Mouse (Mus musculus) forebrain, embryonic 10.5 days (tissue): ENCODE results near the gene Eif4g3. TPM values are rescaled to one million over a fixed set of nuclear protein-coding genes. Genes with fewer than 3 reads are reported as not detected.
A peak's percentile ranks its signal among the peaks of the same experiment; 100 is the strongest.

ENCODE experiments used
- DNase-seq: peaks from one replicate; pipeline ENCODE4 v3.0.0-alpha.2; 2017; ENCODE audit warnings: low spot score; ENCODE audit errors: extremely low spot score
- H3K27ac ChIP-seq: fragments of 300-500 bp; sonication (generic); 2 replicates; pipeline ENCODE4 v1.5.1; 2016; ENCODE audit warnings: mild to moderate bottlenecking
- H3K27me3 ChIP-seq: fragments of 300-500 bp; sonication (generic); 2 replicates; pipeline ENCODE4 v1.6.1; 2016; ENCODE audit warnings: mild to moderate bottlenecking; ENCODE audit not compliant: poor library complexity, severe bottlenecking
- H3K36me3 ChIP-seq: fragments of 300-500 bp; sonication (generic); replicated peaks from 2 replicates; pipeline ENCODE4 v1.6.1; 2016; ENCODE audit warnings: mild to moderate bottlenecking, moderate library complexity
- H3K4me1 ChIP-seq: fragments of 300-500 bp; sonication (generic); 2 replicates; pipeline ENCODE4 v1.6.1; 2016
- H3K4me3 ChIP-seq: fragments of 300-500 bp; sonication (generic); 2 replicates; pipeline ENCODE4 v1.5.1; 2016; ENCODE audit warnings: mild to moderate bottlenecking, moderate library complexity
- H3K9me3 ChIP-seq: fragments of 300-500 bp; sonication (generic); 2 replicates; pipeline ENCODE4 v1.6.1; 2016; ENCODE audit warnings: mild to moderate bottlenecking, moderate library complexity
- WGBS: fragments of 180-500 bp; shearing (Covaris S2); methylation state at CpG from one replicate; pipeline ENCODE4 v1.1.7; 2016; 5-methylcytosine and 5-hydroxymethylcytosine counted together
- polyA plus RNA-seq: library from polyadenylated mRNA; unstranded; fragments of >200 nt; fragmentation: Nextera tagmentation; extraction: Ambion mirVana; gene quantifications from 2 replicates; pipeline ENCODE4 v1.2.1, GENCODE M21; 2016

Gene Eif4g3
- polyA plus RNA-seq, 1 experiment from 2014 or later, result 37.2 TPM

GRCm38 (mm10) chr4:137993821-137994561, 1.2 kb downstream of the Eif4g3 start:
- peaks cover 58% of the 10 kb centered on the region for H3K4me1 ChIP-seq
- peaks cover 27% of the 10 kb centered on the region for H3K27me3 ChIP-seq
- H3K27ac ChIP-seq, result peak overlapping the region; percentile 99
- DNase-seq, result peak; percentile 54
- H3K4me3 ChIP-seq, result peak overlapping the region; percentile 97
- WGBS, result under 1% methylated on average over 51 of the region's 60 CpGs
- H3K9me3 ChIP-seq, result no peaks in the 10 kb centered on the region
- H3K36me3 ChIP-seq, result peaks cover 40% of the 10 kb centered on the region

- DNase-seq, result no peak
- WGBS, result 57% methylated on average over 12 of the region's 12 CpGs
- peaks cover 22% of the 10 kb centered on the region for H3K27me3 ChIP-seq
- peak overlapping the region; percentile 97 for H3K4me3 ChIP-seq
- H3K9me3 ChIP-seq, result no peaks in the 10 kb centered on the region
- H3K36me3 ChIP-seq, result peaks cover 47% of the 10 kb centered on the region
- H3K27ac ChIP-seq, result peak overlapping the region; percentile 99
- peaks cover 58% of the 10 kb centered on the region for H3K4me1 ChIP-seq
These were observed 1.9 kb downstream of the Eif4g3 start for GRCm38 (mm10) chr4:137994562-137995336.

- Histone ChIP-seq H3K36me3 (peaks cover 54% of the 10 kb centered on the region), H3K9me3 (no peaks in the 10 kb centered on the region), H3K4me3 (peak overlapping the region; percentile 97), H3K27me3 (peaks cover 19% of the 10 kb centered on the region), H3K4me1 (peaks cover 57% of the 10 kb centered on the region), H3K27ac (no peak overlapping the region)
- 92% methylated on average over 12 of the region's 12 CpGs for WGBS
- DNase-seq, result no peak
These were observed 2.6 kb downstream of the Eif4g3 start for GRCm38 (mm10) chr4:137995399-137995798.

GRCm38 (mm10) chr4:137998232-137998631, 5.4 kb downstream of the Eif4g3 start:
- Histone ChIP-seq H3K4me1 (peaks cover 36% of the 10 kb centered on the region), H3K27me3 (no peaks in the 10 kb centered on the region), H3K9me3 (no peaks in the 10 kb centered on the region), H3K27ac (no peak overlapping the region), H3K36me3 (peaks cover 81% of the 10 kb centered on the region), H3K4me3 (no peak overlapping the region)
- no peak for DNase-seq
- 83% methylated on average over 4 of the region's 4 CpGs for WGBS

DNA sequence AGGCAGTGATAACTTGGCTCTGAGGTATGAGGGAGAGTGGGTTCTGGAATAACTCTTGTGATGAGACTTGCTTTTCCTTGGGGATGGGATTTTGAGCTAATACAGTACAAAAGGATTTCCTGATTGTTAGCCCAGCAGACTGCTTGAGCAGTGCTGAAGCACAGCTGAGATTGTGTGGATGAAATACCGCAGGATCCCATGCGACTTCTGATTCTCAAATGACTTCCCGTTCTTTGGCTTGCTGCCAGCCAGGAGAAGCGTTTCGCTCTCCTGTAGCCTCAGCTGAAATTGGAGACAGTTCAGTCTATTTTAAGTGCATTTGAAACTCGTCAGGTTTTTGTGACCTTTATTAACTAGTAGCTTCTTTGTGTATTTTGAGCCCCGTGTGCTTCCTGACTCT, 7.9 kb downstream of the Eif4g3 start:
- no peaks in the 10 kb centered on the region for H3K9me3 ChIP-seq
- peaks cover 97% of the 10 kb centered on the region for H3K36me3 ChIP-seq
- WGBS, result 90% methylated on average over 7 of the region's 7 CpGs

DNA sequence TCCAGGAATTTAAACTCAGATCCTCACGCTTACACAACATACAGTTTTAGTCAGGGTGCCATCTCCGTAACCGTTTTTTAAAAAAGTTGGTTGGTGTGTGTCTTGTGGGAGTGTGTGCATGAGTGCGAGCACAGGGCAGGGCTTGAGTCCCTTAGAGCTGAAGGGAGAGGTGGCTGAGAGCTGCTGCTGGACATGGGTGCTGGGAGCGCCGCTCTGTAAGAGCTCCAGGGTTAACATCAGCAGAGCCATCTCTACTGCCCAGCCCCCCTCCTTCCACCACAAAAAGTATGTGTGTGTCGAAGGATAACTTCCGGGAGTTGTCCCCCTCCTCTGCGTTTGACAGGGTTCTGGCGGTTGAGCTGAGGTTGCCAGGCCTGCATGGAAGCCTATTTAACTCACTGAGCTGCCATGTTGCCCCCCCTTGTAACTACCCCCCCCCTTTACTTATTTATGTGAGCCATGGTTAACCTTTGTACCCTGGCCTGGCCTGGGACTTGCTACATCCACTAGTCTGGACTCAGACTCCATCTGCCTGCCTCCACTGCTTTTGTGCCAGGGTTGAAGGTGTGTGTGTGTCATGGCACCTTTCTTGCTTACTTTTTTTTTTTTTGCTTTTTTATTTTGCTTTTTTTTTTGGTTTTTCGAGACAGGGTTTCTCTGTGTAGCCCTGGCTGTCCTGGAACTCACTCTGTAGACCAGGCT, 11.2 kb downstream of the Eif4g3 start:
- no peaks in the 10 kb centered on the region for H3K9me3 ChIP-seq
- H3K27me3 ChIP-seq, result no peaks in the 10 kb centered on the region
- DNase-seq, result no peak
- H3K4me1 ChIP-seq, result no peaks in the 10 kb centered on the region
- no peak overlapping the region for H3K4me3 ChIP-seq
- H3K36me3 ChIP-seq, result peaks cover 96% of the 10 kb centered on the region
- WGBS, result 96% methylated on average over 11 of the region's 11 CpGs
- H3K27ac ChIP-seq, result no peak overlapping the region

More for the DNA sequence above, 7.9 kb downstream of the Eif4g3 start:
- Histone ChIP-seq H3K27me3 (no peaks in the 10 kb centered on the region), H3K27ac (no peak overlapping the region), H3K4me3 (no peak overlapping the region), H3K4me1 (peaks cover 20% of the 10 kb centered on the region)
- no peak for DNase-seq

DNA sequence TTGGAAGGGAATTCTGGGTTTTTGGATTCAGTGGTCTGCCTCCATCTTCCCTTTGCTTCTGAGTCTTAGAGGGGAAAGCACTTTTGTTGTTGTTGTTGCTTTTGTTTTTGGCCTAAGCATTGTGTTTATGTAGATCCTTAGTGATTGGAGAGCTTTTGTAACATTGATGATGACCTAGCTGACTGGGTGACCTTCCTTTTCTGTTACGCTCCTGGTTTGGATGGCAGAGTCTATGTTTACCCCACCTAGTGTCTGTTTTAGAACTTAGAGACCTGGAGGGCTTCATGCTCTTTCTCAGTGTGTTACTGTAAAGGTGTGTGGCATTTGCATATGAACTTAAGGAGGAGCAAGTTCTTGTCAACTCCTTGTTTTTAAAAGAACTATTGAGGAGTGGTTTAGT, 13.0 kb downstream of the Eif4g3 start:
- 97% methylated on average over 1 of the region's 1 CpGs for WGBS
- DNase-seq, result no peak
- Histone ChIP-seq H3K4me1 (no peaks in the 10 kb centered on the region), H3K27ac (no peak overlapping the region), H3K4me3 (no peak overlapping the region), H3K36me3 (peaks cover 94% of the 10 kb centered on the region), H3K27me3 (no peaks in the 10 kb centered on the region), H3K9me3 (no peaks in the 10 kb centered on the region)

DNA sequence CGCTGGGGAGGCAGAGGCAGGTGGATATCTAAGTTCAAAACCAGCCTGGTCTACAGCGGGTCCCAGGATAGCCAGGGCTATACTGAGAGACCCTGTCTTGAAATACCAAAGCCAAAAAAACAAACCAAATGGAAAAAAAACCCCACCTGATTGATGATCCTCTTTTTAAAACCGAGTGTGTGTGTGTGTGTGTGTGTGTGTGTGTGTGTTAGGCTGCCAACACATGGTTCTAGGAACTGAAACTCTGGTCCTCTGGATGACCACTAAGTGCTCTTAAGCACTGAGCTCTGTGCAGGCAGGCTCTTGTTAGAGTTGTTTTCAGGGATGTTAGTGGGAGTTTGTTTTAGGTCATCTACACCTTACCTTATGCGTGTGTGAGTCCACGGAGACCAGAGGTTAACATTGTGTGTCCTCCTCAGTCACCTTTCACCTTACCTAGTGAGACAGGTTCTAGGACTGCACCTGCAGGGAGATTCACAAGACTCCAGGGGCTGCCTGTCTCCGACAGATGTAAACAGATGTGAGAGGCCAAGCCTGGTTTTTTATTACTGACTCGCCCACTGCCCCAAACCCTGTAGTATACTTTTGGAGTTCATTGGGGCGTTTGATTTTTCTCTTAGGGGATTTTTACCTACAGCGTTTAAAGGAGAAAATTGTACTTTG, 14.3 kb downstream of the Eif4g3 start:
- Histone ChIP-seq H3K4me3 (no peak overlapping the region), H3K9me3 (no peaks in the 10 kb centered on the region), H3K27ac (no peak overlapping the region), H3K27me3 (no peaks in the 10 kb centered on the region), H3K36me3 (peaks cover 95% of the 10 kb centered on the region), H3K4me1 (peaks cover 5% of the 10 kb centered on the region; the same call in 1 of the 2 replicates)
- WGBS, result 89% methylated on average over 9 of the region's 9 CpGs
- no peak for DNase-seq

- Histone ChIP-seq H3K9me3 (no peaks in the 10 kb centered on the region), H3K4me3 (no peak overlapping the region), H3K4me1 (peaks cover 5% of the 10 kb centered on the region; the same call in 1 of the 2 replicates), H3K27ac (no peak overlapping the region), H3K36me3 (peaks cover 95% of the 10 kb centered on the region), H3K27me3 (no peaks in the 10 kb centered on the region)
- DNase-seq, result no peak
- 97% methylated on average over 6 of the region's 6 CpGs for WGBS
These were observed 15.8 kb downstream of the Eif4g3 start for GRCm38 (mm10) chr4:138008646-138009045.

DNA sequence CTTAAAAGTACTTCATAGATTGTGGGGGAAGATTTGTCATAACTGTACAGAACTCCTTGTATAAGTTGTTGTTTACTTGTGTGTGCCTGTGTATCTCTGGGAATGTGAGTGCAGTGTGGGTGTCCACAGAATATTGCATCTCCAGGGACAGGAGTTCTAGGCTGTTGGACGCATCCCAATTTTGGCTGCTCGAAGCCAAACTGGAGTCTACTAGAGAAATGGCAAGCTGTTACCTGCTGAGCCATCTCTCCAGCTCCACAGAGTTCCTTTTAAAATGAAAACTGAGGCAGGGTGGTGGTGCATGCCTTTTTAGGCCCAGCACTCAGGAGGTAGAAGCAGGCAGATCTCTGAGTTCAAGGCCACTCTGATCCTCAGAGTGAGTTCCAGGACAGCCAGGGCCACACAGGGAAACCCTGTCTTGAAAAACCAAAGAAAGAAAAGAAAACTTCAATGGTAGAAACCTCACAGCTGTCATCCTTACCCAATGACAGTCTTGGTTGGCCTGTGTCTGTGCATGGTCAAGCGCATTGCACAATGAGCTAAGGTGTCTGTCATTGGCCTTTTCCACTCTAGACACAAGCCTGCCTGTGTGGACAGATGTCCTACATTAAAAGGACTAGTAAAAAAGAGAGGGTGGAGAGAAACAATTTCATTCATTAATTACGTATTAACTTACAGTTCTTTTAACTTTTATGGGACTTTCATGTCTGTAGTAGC, 17.1 kb downstream of the Eif4g3 start:
- WGBS, result 98% methylated on average over 4 of the region's 4 CpGs

GRCm38 (mm10) chr4:138013723-138014479, 21.1 kb downstream of the Eif4g3 start:
- WGBS, result 96% methylated on average over 15 of the region's 15 CpGs
- Histone ChIP-seq H3K4me3 (no peak overlapping the region), H3K36me3 (peaks cover 97% of the 10 kb centered on the region), H3K4me1 (peaks cover 5% of the 10 kb centered on the region; the same call in 1 of the 2 replicates), H3K27me3 (no peaks in the 10 kb centered on the region), H3K27ac (no peak overlapping the region), H3K9me3 (no peaks in the 10 kb centered on the region)
- no peak for DNase-seq

More for the DNA sequence above, 17.1 kb downstream of the Eif4g3 start:
- DNase-seq, result no peak
- no peaks in the 10 kb centered on the region for H3K27me3 ChIP-seq
- H3K36me3 ChIP-seq, result peaks cover 93% of the 10 kb centered on the region
- H3K27ac ChIP-seq, result no peak overlapping the region
- no peaks in the 10 kb centered on the region for H3K9me3 ChIP-seq
- peaks cover 5% of the 10 kb centered on the region; the same call in 1 of the 2 replicates for H3K4me1 ChIP-seq
- no peak overlapping the region for H3K4me3 ChIP-seq
